Mouse (Mus musculus) ES-E14 (cell line): Measurements from ENCODE around the gene Pde7b.

Experiments
- HCFC1 ChIP-seq: IDR thresholded peaks from 2 replicates; pipeline ENCODE4 v1.6.1; 2012; ENCODE audit warnings: low read length, inconsistent platforms, borderline replicate concordance; ENCODE audit not compliant: insufficient read depth
- MAFK ChIP-seq: IDR thresholded peaks from 2 replicates; pipeline ENCODE4 v1.6.1; 2014; ENCODE audit warnings: mild to moderate bottlenecking, low read depth, low read length, inconsistent platforms; ENCODE audit not compliant: insufficient read depth
- ZC3H11A ChIP-seq: IDR thresholded peaks from 2 replicates; pipeline ENCODE4 v1.6.1; 2012; ENCODE audit warnings: low read depth, mild to moderate bottlenecking, inconsistent platforms, low read length, borderline replicate concordance
- ZNF384 ChIP-seq: IDR thresholded peaks from 2 replicates; pipeline ENCODE4 v1.6.1; 2012; ENCODE audit warnings: low read depth, low read length, inconsistent platforms

- TF ChIP-seq MAFK: no peak
- TF ChIP-seq HCFC1: no peak
- no peak for TF ChIP-seq ZC3H11A
- no peak for TF ChIP-seq ZNF384
Observed at GRCm38 (mm10) chr10:20362450-20363118, 362.3 kb downstream of the Pde7b start.
